Mouse (Mus musculus) lung, postnatal 0 days (tissue): Measurements from ENCODE around the gene Tuba1c. TPM values are rescaled to one million over a fixed set of nuclear protein-coding genes. Genes with fewer than 3 reads are reported as not detected.
A peak's percentile ranks its signal among the peaks of the same experiment; 100 is the strongest.
"Not testable (repeated sequence)": the region's sequence is repeated elsewhere in the genome, so short reads cannot be mapped to it uniquely, and the experiment has no call there.

Experiments used
- ATAC-seq: fragments of 200-750 bp; cut with Nextera tagmentation; 2 replicates; pipeline ENCODE4 v1.8.0; 2017; ENCODE audit warnings: moderate library complexity
- DNase-seq: peaks from one replicate; pipeline ENCODE4 v3.0.0-alpha.2; 2016; ENCODE audit warnings: low spot score
- H3K27ac ChIP-seq: fragments of 300-500 bp; sonication (generic); 2 replicates; pipeline ENCODE4 v1.5.1; 2014; ENCODE audit warnings: antibody characterized with exemption, mild to moderate bottlenecking, low read length, mixed read lengths
- H3K27me3 ChIP-seq: fragments of 300-500 bp; sonication (generic); replicated peaks from 2 replicates; pipeline ENCODE4 v1.6.1; 2014; ENCODE audit warnings: low read length, mixed read lengths; ENCODE audit not compliant: insufficient read depth
- H3K36me3 ChIP-seq: fragments of 300-500 bp; sonication (generic); 2 replicates; pipeline ENCODE4 v1.6.1; 2014; ENCODE audit warnings: low read length, mixed read lengths; ENCODE audit not compliant: insufficient read depth
- H3K4me1 ChIP-seq: fragments of 300-500 bp; sonication (generic); 2 replicates; pipeline ENCODE4 v1.6.1; 2014; ENCODE audit warnings: antibody characterized with exemption, low read depth, low read length, mixed read lengths; ENCODE audit not compliant: insufficient read depth
- H3K4me2 ChIP-seq: fragments of 300-500 bp; sonication (generic); replicated peaks from 2 replicates; pipeline ENCODE4 v1.6.1; 2014; ENCODE audit warnings: low read depth, mild to moderate bottlenecking, low read length, moderate library complexity, mixed read lengths
- H3K4me3 ChIP-seq: fragments of 300-500 bp; sonication (generic); 2 replicates; pipeline ENCODE4 v1.5.1; 2014; ENCODE audit warnings: low read depth, low read length
- H3K9ac ChIP-seq: fragments of 300-500 bp; sonication (generic); replicated peaks from 2 replicates; pipeline ENCODE4 v1.6.1; 2014; ENCODE audit warnings: low read depth, mild to moderate bottlenecking
- H3K9me3 ChIP-seq: fragments of 300-500 bp; sonication (generic); 2 replicates; pipeline ENCODE4 v1.6.1; 2016; ENCODE audit warnings: low read length, mixed read lengths
- CTCF ChIP-seq: IDR thresholded peaks from 2 replicates; pipeline ENCODE4 v1.5.1; 2016; ENCODE audit warnings: antibody characterized with exemption, mild to moderate bottlenecking
- EP300 ChIP-seq: IDR thresholded peaks from 2 replicates; pipeline ENCODE4 v1.6.1; 2016; ENCODE audit warnings: antibody characterized with exemption, mild to moderate bottlenecking, control low read depth
- WGBS: fragments of 180-500 bp; shearing (Covaris S2); extraction: QIAGEN DNeasy Blood & Tissue Kit; methylation state at CpG from one replicate; pipeline ENCODE4 v1.1.7; 2014; 5-methylcytosine and 5-hydroxymethylcytosine counted together
- polyA plus RNA-seq: library from polyadenylated mRNA; unstranded; fragments of >200 nt; fragmentation: Nextera tagmentation; extraction: Ambion mirVana; gene quantifications from 2 replicates; pipeline ENCODE4 v1.2.1, GENCODE M21; 2015

The Tuba1c gene
- polyA plus RNA-seq, 1 experiment from 2014 or later = 45.1 TPM

GRCm38 (mm10) chr15:99040920-99041856 is 11.5 kb downstream of the Tuba1c start:
- TF ChIP-seq EP300 = no peak
- TF ChIP-seq CTCF = no peak
- no peak overlapping the region for H3K4me2 ChIP-seq
- H3K4me3 ChIP-seq = no peak overlapping the region
- no peaks in the 10 kb centered on the region for H3K9me3 ChIP-seq
- H3K36me3 ChIP-seq = no peaks in the 10 kb centered on the region
- WGBS = 50% methylated on average over 21 of the region's 21 CpGs
- H3K9ac ChIP-seq = no peak overlapping the region
- DNase-seq = no peak
- no peaks in the 10 kb centered on the region for H3K27me3 ChIP-seq
- no peak overlapping the region for H3K27ac ChIP-seq
- no peak for ATAC-seq
- H3K4me1 ChIP-seq = no peaks in the 10 kb centered on the region

- DNase-seq (no peak), ATAC-seq (no peak)
- H3K36me3 ChIP-seq = no peaks in the 10 kb centered on the region
- H3K4me2 ChIP-seq = no peak overlapping the region
- no peak overlapping the region for H3K9ac ChIP-seq
- no peak overlapping the region for H3K27ac ChIP-seq
- no peaks in the 10 kb centered on the region for H3K27me3 ChIP-seq
- H3K9me3 ChIP-seq = no peaks in the 10 kb centered on the region
- 79% methylated on average over 5 of the region's 5 CpGs for WGBS
- H3K4me1 ChIP-seq = no peaks in the 10 kb centered on the region
- TF ChIP-seq EP300 = no peak
- no peak for TF ChIP-seq CTCF
- H3K4me3 ChIP-seq = no peak overlapping the region
Measured at GRCm38 (mm10) chr15:99042334-99042733, 12.6 kb downstream of the Tuba1c start.

GRCm38 (mm10) chr15:99044854-99045253 is 15.2 kb downstream of the Tuba1c start:
- DNase-seq = peak; percentile 41
- Histone ChIP-seq H3K27ac (no peak overlapping the region), H3K36me3 (no peaks in the 10 kb centered on the region), H3K4me3 (no peak overlapping the region), H3K4me1 (no peaks in the 10 kb centered on the region), H3K9me3 (no peaks in the 10 kb centered on the region), H3K4me2 (no peak overlapping the region), H3K27me3 (no peaks in the 10 kb centered on the region), H3K9ac (no peak overlapping the region)
- 0 out of 2 replicates have a peak, but pooled peaks have one; percentile 6 for ATAC-seq
- WGBS = 46% methylated on average over 3 of the region's 3 CpGs
- no peak for TF ChIP-seq CTCF
- TF ChIP-seq EP300 = no peak

DNA sequence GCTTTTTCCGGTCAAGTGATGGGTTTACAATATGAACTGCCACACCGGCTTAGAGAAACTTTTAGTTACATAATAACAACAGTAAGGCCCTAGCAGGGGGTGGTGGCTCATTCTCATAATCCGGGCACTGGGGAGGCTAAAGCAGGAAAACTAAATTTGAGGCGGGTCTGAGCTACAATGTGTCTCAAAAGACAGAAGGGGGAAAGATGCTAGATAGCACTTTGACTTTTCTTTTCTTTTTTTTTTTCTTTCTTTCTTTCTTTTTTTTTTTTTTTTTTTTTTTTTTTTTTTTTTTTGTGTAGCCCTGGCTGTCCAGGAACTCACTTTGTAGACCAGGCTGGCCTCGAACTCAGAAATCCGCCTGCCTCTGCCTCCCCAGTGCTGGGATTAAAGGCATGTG is 16.0 kb downstream of the Tuba1c start:
- not testable (repeated sequence) for H3K4me3 ChIP-seq, H3K9me3 ChIP-seq, H3K36me3 ChIP-seq, H3K4me2 ChIP-seq, H3K27me3 ChIP-seq, ATAC-seq, DNase-seq, H3K9ac ChIP-seq, H3K27ac ChIP-seq, H3K4me1 ChIP-seq
- WGBS = 73% methylated on average over 6 of the region's 6 CpGs

DNA sequence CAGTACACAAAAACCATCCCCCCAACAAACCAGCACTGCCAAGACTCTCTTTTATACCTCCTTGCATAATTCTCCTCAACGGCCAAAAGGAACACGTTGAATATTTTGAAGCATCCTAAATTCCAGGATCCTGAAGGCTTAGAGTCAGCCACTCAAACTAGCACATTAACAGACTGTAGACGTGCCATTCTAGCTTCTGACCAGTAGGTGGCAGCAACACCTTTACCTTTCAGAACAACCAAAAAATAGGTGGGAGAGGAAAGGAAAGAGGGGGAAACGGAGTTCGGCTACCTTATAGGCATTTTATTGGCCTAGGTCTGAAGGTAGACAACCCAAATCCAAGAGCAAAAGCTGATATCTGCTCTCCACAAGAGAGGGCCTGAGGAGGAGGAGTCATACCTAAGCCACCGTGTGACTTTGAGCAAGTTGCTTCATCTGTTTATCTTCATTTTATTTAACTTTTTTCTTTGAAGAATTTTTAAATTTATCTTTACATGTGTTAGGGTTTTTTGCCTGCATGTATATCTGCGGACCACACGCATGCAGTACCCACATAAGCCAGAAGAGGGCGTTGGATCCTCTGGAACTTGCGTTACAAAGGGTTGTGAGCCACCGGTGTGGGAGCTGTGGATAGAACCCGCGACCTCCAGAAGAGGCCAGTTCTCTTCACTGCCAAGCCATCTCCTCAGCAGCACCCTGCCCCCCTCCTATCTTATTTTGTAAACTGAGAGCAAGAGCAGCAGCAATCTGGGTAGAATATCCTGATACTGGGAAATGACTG is 20.0 kb downstream of the Tuba1c start:
- Histone ChIP-seq H3K9me3 (no peaks in the 10 kb centered on the region), H3K36me3 (no peaks in the 10 kb centered on the region), H3K9ac (no peak overlapping the region), H3K27ac (no peak overlapping the region), H3K4me1 (no peaks in the 10 kb centered on the region), H3K4me2 (no peak overlapping the region), H3K4me3 (no peak overlapping the region), H3K27me3 (peaks cover 15% of the 10 kb centered on the region)
- 29% methylated on average over 13 of the region's 13 CpGs for WGBS
- TF ChIP-seq CTCF (peak; percentile 90), EP300 (no peak)
- peak; percentile 82 for DNase-seq
- ATAC-seq = peak; percentile 30; the same call in 1 of the 2 replicates

- ATAC-seq = no peak
- Histone ChIP-seq H3K9me3 (no peaks in the 10 kb centered on the region), H3K4me3 (no peak overlapping the region), H3K4me1 (peaks cover 3% of the 10 kb centered on the region; the same call in 1 of the 2 replicates), H3K27ac (no peak overlapping the region), H3K36me3 (no peaks in the 10 kb centered on the region), H3K4me2 (no peak overlapping the region), H3K27me3 (peaks cover 50% of the 10 kb centered on the region), H3K9ac (no peak overlapping the region)
- peak; percentile 17 for DNase-seq
- no peak for TF ChIP-seq EP300
- TF ChIP-seq CTCF = no peak
- 13% methylated on average over 9 of the region's 9 CpGs for WGBS
Measured at GRCm38 (mm10) chr15:99053373-99053772, 23.7 kb downstream of the Tuba1c start.
